Mouse (Mus musculus) liver, embryonic 14.5 days (tissue): Measurements from ENCODE around the gene Fkbp1a.

Experiments
- CTCF ChIP-seq: IDR thresholded peaks from 2 replicates; pipeline ENCODE4 v1.5.1; 2016; ENCODE audit warnings: antibody characterized with exemption, low read depth, control low read depth
- EP300 ChIP-seq: IDR thresholded peaks from 2 replicates; pipeline ENCODE4 v1.6.1; 2016; ENCODE audit warnings: antibody characterized with exemption, low read depth

- TF ChIP-seq CTCF (no peak), EP300 (no peak)
These were observed 55.8 kb downstream of the Fkbp1a start for GRCm38 (mm10) chr2:151598068-151598467.
